ENCODE assay signal across 8 mouse cellular contexts in genomic region chr17:35163326-35164081, GRCm38 (mm10). TPM values are rescaled to one million over a fixed set of nuclear protein-coding genes. Genes with fewer than 3 reads are reported as not detected.
A peak's percentile ranks its signal among the peaks of the same experiment; 100 is the strongest.
DNase-seq lines count a peak whose midpoint lies in the region; ATAC-seq and TF ChIP-seq lines count a peak whose summit lies in the region.

No protein-coding gene starts in this region.

- TF ChIP-seq POLR2A in bone marrow, adult 2 months (IDR thresholded peaks at IDR 0.05; ENCODE audit: borderline replicate concordance, control insufficient read depth, low read depth, low read length): no peak

- H3K9me3 ChIP-seq in kidney, embryonic 14.5 days (ENCODE audit: control insufficient read depth, low read length): no peaks in the 10 kb centered on the region
- H3K9me3 ChIP-seq in hindbrain, embryonic 10.5 days: no peaks in the 10 kb centered on the region
- H3K9me3 ChIP-seq in midbrain, embryonic 12.5 days: no peaks in the 10 kb centered on the region

- H3K4me3 ChIP-seq in kidney, embryonic 14.5 days (ENCODE audit: low read length): peak overlapping the region; percentile 87
- peak overlapping the region; percentile 73 for H3K4me3 ChIP-seq in bone marrow, adult 2 months (replicated peaks; ENCODE audit: control insufficient read depth, low read depth, low read length)
- H3K4me3 ChIP-seq in hindbrain, embryonic 10.5 days: peak overlapping the region; percentile 97
- peak overlapping the region; percentile 99 for H3K4me3 ChIP-seq in midbrain, embryonic 12.5 days

- peaks cover 20% of the 10 kb centered on the region; the same call in 1 of the 2 replicates for H3K4me1 ChIP-seq in kidney, embryonic 14.5 days (ENCODE audit: control insufficient read depth, insufficient read depth, low read length)
- peaks cover 4% of the 10 kb centered on the region; the same call in 1 of the 2 replicates for H3K4me1 ChIP-seq in bone marrow, adult 2 months (ENCODE audit: control insufficient read depth, insufficient read depth, low read length)
- peaks cover 30% of the 10 kb centered on the region for H3K4me1 ChIP-seq in hindbrain, embryonic 10.5 days (replicated peaks)
- H3K4me1 ChIP-seq in midbrain, embryonic 12.5 days: peaks cover 29% of the 10 kb centered on the region

- ATAC-seq in kidney, embryonic 14.5 days (ENCODE audit: low FRiP score, low TSS enrichment): no peak
- ATAC-seq in midbrain, embryonic 12.5 days (ENCODE audit: low FRiP score, low read depth): no peak

- peak overlapping the region; percentile 98 for H3K4me2 ChIP-seq in kidney, embryonic 14.5 days (replicated peaks; ENCODE audit: low read depth, low read length)
- peak overlapping the region; percentile 77 for H3K4me2 ChIP-seq in midbrain, embryonic 12.5 days (replicated peaks)

- peaks cover 41% of the 10 kb centered on the region for H3K36me3 ChIP-seq in kidney, embryonic 14.5 days (ENCODE audit: control insufficient read depth, insufficient read depth, low read length)
- H3K36me3 ChIP-seq in hindbrain, embryonic 10.5 days: peaks cover 45% of the 10 kb centered on the region
- peaks cover 37% of the 10 kb centered on the region for H3K36me3 ChIP-seq in midbrain, embryonic 12.5 days

- no peak for DNase-seq in kidney, postnatal 10 days
- no peak for DNase-seq in hindbrain, embryonic 10.5 days (ENCODE audit: low spot score)
- no peak for DNase-seq in ovary, postnatal 14 days (ENCODE audit: low spot score)
- no peak for DNase-seq in cerebellum, postnatal 4 days (ENCODE audit: low spot score in 2 of 2)
- DNase-seq in right cerebral cortex, postnatal 10 days (ENCODE audit: low spot score in 2 of 2): no peak

- H3K27ac ChIP-seq in kidney, embryonic 14.5 days (ENCODE audit: low read depth, low read length): peak overlapping the region; percentile 90; the same call in 1 of the 2 replicates
- peak overlapping the region; percentile 95; the same call in 1 of the 2 replicates for H3K27ac ChIP-seq in bone marrow, adult 2 months (ENCODE audit: control insufficient read depth, insufficient read depth, low read depth, low read length, poor library complexity)
- H3K27ac ChIP-seq in hindbrain, embryonic 10.5 days: peak overlapping the region; percentile 100
- H3K27ac ChIP-seq in midbrain, embryonic 12.5 days (replicated peaks): peak overlapping the region; percentile 97

- no peak for TF ChIP-seq CTCF in bone marrow, adult 2 months (IDR thresholded peaks at IDR 0.05; ENCODE audit: control insufficient read depth, insufficient read depth, low read length)

- peak overlapping the region; percentile 97 for H3K9ac ChIP-seq in kidney, embryonic 14.5 days (ENCODE audit: low read depth, low read length)
- H3K9ac ChIP-seq in midbrain, embryonic 12.5 days (replicated peaks): peak overlapping the region; percentile 100

- 5% methylated on average over 8 of the region's 8 CpGs for WGBS in kidney, embryonic 14.5 days
- WGBS in bone marrow, adult 2 months: 6% methylated on average over 8 of the region's 8 CpGs
- 26% methylated on average over 8 of the region's 8 CpGs for WGBS in hindbrain, embryonic 10.5 days
- 15% methylated on average over 8 of the region's 8 CpGs for WGBS in midbrain, embryonic 12.5 days

- H3K27me3 ChIP-seq in kidney, embryonic 14.5 days (ENCODE audit: control insufficient read depth, insufficient read depth, low read length): no peaks in the 10 kb centered on the region
- H3K27me3 ChIP-seq in hindbrain, embryonic 10.5 days (ENCODE audit: insufficient read depth, poor library complexity, severe bottlenecking): no peaks in the 10 kb centered on the region
- no peaks in the 10 kb centered on the region for H3K27me3 ChIP-seq in midbrain, embryonic 12.5 days

RNA-seq across cellular contexts. Expression of gene Prrc2a, which starts 1.2 kb away (rescaled TPM):
- 248 and 262 TPM in 2 replicates for polyA plus RNA-seq in kidney, embryonic 14.5 days (2014; fragmentation: Nextera tagmentation; extraction: Ambion mirVana)
- 208 and 214 TPM in 2 replicates for polyA plus RNA-seq in bone marrow, adult 2 months (2011; ENCODE audit: insufficient read depth, insufficient read length, low replicate concordance, missing spikeins)
- polyA plus RNA-seq in hindbrain, embryonic 10.5 days (2016; fragmentation: Nextera tagmentation; extraction: Ambion mirVana): 193 and 221 TPM in 2 replicates
- polyA plus RNA-seq in midbrain, embryonic 12.5 days (2016; fragmentation: Nextera tagmentation; extraction: Ambion mirVana): 236 and 239 TPM in 2 replicates

RNA-seq across cellular contexts. Expression of gene Aif1, which starts 12.4 kb away (rescaled TPM):
- 9.7 and 10.9 TPM in 2 replicates for polyA plus RNA-seq in kidney, embryonic 14.5 days (2014; fragmentation: Nextera tagmentation; extraction: Ambion mirVana)
- polyA plus RNA-seq in bone marrow, adult 2 months (2011; ENCODE audit: insufficient read depth, insufficient read length, low replicate concordance, missing spikeins): 48.9 and 51.7 TPM in 2 replicates
- 4.2 and 6.5 TPM in 2 replicates for polyA plus RNA-seq in hindbrain, embryonic 10.5 days (2016; fragmentation: Nextera tagmentation; extraction: Ambion mirVana)
- 7.7 and 8.2 TPM in 2 replicates for polyA plus RNA-seq in midbrain, embryonic 12.5 days (2016; fragmentation: Nextera tagmentation; extraction: Ambion mirVana)

RNA-seq across cellular contexts. Expression of gene Lst1, which starts 24.7 kb away (rescaled TPM):
- 12.2 and 15.9 TPM in 2 replicates for polyA plus RNA-seq in kidney, embryonic 14.5 days (2014; fragmentation: Nextera tagmentation; extraction: Ambion mirVana)
- polyA plus RNA-seq in bone marrow, adult 2 months (2011; ENCODE audit: insufficient read depth, insufficient read length, low replicate concordance, missing spikeins): 50.4 and 139 TPM in 2 replicates
- polyA plus RNA-seq in hindbrain, embryonic 10.5 days (2016; fragmentation: Nextera tagmentation; extraction: Ambion mirVana): 4.8 and 11.9 TPM in 2 replicates
- 4.7 and 9.9 TPM in 2 replicates for polyA plus RNA-seq in midbrain, embryonic 12.5 days (2016; fragmentation: Nextera tagmentation; extraction: Ambion mirVana)

RNA-seq across cellular contexts. Expression of gene Bag6, which starts 28.5 kb away (rescaled TPM):
- 82.6 and 99.0 TPM in 2 replicates for polyA plus RNA-seq in kidney, embryonic 14.5 days (2014; fragmentation: Nextera tagmentation; extraction: Ambion mirVana)
- polyA plus RNA-seq in bone marrow, adult 2 months (2011; ENCODE audit: insufficient read depth, insufficient read length, low replicate concordance, missing spikeins): 104 and 195 TPM in 2 replicates
- polyA plus RNA-seq in hindbrain, embryonic 10.5 days (2016; fragmentation: Nextera tagmentation; extraction: Ambion mirVana): 70.3 and 77.6 TPM in 2 replicates
- 84.0 and 95.3 TPM in 2 replicates for polyA plus RNA-seq in midbrain, embryonic 12.5 days (2016; fragmentation: Nextera tagmentation; extraction: Ambion mirVana)

RNA-seq across cellular contexts. Expression of gene Ltb, which starts 30.7 kb away (rescaled TPM):
- polyA plus RNA-seq in kidney, embryonic 14.5 days (2014; fragmentation: Nextera tagmentation; extraction: Ambion mirVana): 0.34 and 1.4 TPM in 2 replicates
- polyA plus RNA-seq in bone marrow, adult 2 months (2011; ENCODE audit: insufficient read depth, insufficient read length, low replicate concordance, missing spikeins): 38.6 and 66.2 TPM in 2 replicates
- polyA plus RNA-seq in hindbrain, embryonic 10.5 days (2016; fragmentation: Nextera tagmentation; extraction: Ambion mirVana): 0.17 and 0.19 TPM in 2 replicates
- 0.48 and 0.62 TPM in 2 replicates for polyA plus RNA-seq in midbrain, embryonic 12.5 days (2016; fragmentation: Nextera tagmentation; extraction: Ambion mirVana)
